Mouse (Mus musculus) spleen, postnatal 36 days (tissue): ENCODE results near the gene Slc24a2.

Experiments used
- DNase-seq, 2 experiments: peaks; one replicate each; pipeline ENCODE4 v3.0.0; 2022; ENCODE audit warnings: low spot score in 2 of 2, mixed read lengths in 1 of 2

Slc24a2 gene

GRCm38 (mm10) chr4:87043296-87043695, 187.0 kb downstream of the Slc24a2 start:
- DNase-seq = no peak

- DNase-seq = no peak
Measured at GRCm38 (mm10) chr4:87041412-87041997, 188.8 kb downstream of the Slc24a2 start.

- no peak for DNase-seq
Measured at GRCm38 (mm10) chr4:87037592-87037991, 192.7 kb downstream of the Slc24a2 start.

- no peak for DNase-seq
Measured at GRCm38 (mm10) chr4:87036507-87036906, 193.8 kb downstream of the Slc24a2 start.

GRCm38 (mm10) chr4:87035701-87036100, 194.6 kb downstream of the Slc24a2 start:
- no peak for DNase-seq

GRCm38 (mm10) chr4:87032632-87033031, 197.6 kb downstream of the Slc24a2 start:
- no peak for DNase-seq

- DNase-seq = no peak
Measured at GRCm38 (mm10) chr4:87031076-87031475, 199.2 kb downstream of the Slc24a2 start.

GRCm38 (mm10) chr4:87026311-87027151, 203.7 kb downstream of the Slc24a2 start:
- no peak for DNase-seq

GRCm38 (mm10) chr4:87024556-87024955, 205.7 kb downstream of the Slc24a2 start:
- no peak for DNase-seq

- no peak for DNase-seq
Measured at GRCm38 (mm10) chr4:87021542-87021941, 208.7 kb downstream of the Slc24a2 start.

- no peak for DNase-seq
Measured at GRCm38 (mm10) chr4:87019486-87020105, 210.7 kb downstream of the Slc24a2 start.

- no peak for DNase-seq
Measured at GRCm38 (mm10) chr4:87018073-87018997, 211.9 kb downstream of the Slc24a2 start.

- no peak for DNase-seq
Measured at GRCm38 (mm10) chr4:87017464-87017863, 212.8 kb downstream of the Slc24a2 start.

GRCm38 (mm10) chr4:87015746-87016145, 214.5 kb downstream of the Slc24a2 start:
- no peak for DNase-seq

GRCm38 (mm10) chr4:87013721-87014620, 216.3 kb downstream of the Slc24a2 start:
- DNase-seq = no peak

GRCm38 (mm10) chr4:86992470-86992869, 237.8 kb downstream of the Slc24a2 start:
- DNase-seq = no peak

- no peak for DNase-seq
Measured at GRCm38 (mm10) chr4:86989301-86989700, 241.0 kb downstream of the Slc24a2 start.

GRCm38 (mm10) chr4:86987846-86988245, 242.4 kb downstream of the Slc24a2 start:
- no peak for DNase-seq

- DNase-seq = no peak
Measured at GRCm38 (mm10) chr4:86977272-86977671, 253.0 kb downstream of the Slc24a2 start.

- peak in 1 of 2 experiments; percentile 2 for DNase-seq
Measured at GRCm38 (mm10) chr4:86957576-86958411, 272.5 kb downstream of the Slc24a2 start.
